Mouse (Mus musculus) macrophage (primary cell): ENCODE data around the gene Gm7534. TPM values are rescaled to one million over a fixed set of nuclear protein-coding genes. Genes with fewer than 3 reads are reported as not detected.
A peak's percentile ranks its signal among the peaks of the same experiment; 100 is the strongest.

ENCODE experiments used
- H3K27ac ChIP-seq: fragments of 350-480 bp; formaldehyde crosslinking; 2 replicates; pipeline ENCODE4 v1.9.0; 2021
- H3K36me3 ChIP-seq: fragments of 350-480 bp; formaldehyde crosslinking; 2 replicates; pipeline ENCODE4 v1.9.0; 2021; ENCODE audit errors: inconsistent target
- H3K4me3 ChIP-seq: fragments of 350-480 bp; formaldehyde crosslinking; 2 replicates; pipeline ENCODE4 v1.9.0; 2021; ENCODE audit errors: inconsistent target
- H3K79me2 ChIP-seq: fragments of 350-480 bp; formaldehyde crosslinking; 2 replicates; pipeline ENCODE4 v1.9.0; 2021; ENCODE audit errors: inconsistent target
- WGBS: methylation state at CpG from one replicate; pipeline ENCODE4 v1.1.7; 2026; ENCODE audit warnings: inconsistent platforms; ENCODE audit not compliant: missing documents; 5-methylcytosine and 5-hydroxymethylcytosine counted together
- polyA plus RNA-seq: library from polyadenylated mRNA; stranded (reverse); fragments of 250-400 nt; gene quantifications from 3 replicates; pipeline ENCODE4 v1.2.4, GENCODE M21; 2018; ENCODE audit warnings: inconsistent platforms

Gm7534 gene
- polyA plus RNA-seq, 1 experiment from 2014 or later = not detected

DNA sequence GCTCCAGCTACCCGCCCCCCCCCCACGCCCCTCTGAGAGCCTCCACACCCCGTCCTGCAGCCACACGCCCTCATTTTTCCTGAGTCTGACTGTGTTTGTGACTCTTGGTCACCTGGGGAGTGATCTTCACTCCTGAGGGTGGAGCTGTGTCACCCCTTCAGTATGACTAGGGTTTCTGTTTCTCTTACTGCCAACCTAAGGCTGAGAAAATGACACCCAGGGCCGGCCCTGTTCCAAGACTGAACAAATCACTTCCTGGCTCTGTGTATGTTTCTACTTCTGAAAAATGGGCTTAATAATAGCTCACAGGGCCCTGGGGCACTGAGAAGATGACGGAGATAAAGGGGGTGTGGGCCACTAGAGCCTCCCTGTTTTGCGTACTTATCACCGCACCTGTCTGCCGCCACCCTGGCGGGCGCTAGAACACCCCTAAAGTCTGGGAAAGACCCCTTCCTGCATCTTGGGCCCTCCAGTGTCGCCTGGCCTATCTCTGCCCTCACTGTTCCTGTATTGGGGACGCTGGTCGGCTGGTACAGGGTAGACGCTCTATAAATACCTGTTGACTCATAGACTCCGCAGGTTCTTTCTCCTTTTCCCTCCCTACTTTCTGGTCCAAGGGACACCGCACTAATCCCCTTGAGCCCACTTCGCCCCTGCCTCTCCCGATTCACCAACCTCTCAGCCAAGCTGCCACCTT is 34.9 kb upstream of the Gm7534 start:
- 80% methylated on average over 19 of the region's 19 CpGs for WGBS
- Histone ChIP-seq H3K27ac (no peak overlapping the region), H3K4me3 (no peak overlapping the region), H3K79me2 (no peaks in the 10 kb centered on the region), H3K36me3 (no peaks in the 10 kb centered on the region)

DNA sequence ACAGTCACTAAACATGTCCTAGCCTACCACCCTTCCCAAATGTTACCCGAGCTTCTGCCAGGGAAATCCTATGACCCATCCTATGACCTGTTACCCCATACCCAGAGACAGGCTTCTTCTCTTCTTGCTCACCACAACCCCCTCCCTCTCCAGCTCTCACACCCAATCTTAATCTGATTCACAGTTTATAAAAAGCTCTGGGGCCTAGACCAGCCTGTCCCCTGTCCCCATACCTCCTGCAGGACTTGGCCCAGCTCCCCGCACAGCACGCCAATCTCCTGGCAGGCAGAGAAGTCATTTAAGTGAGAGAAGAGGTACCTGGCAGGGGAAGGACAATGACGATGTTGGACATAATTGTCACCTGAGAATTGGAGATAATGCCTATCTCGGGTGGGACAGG is 32.1 kb upstream of the Gm7534 start:
- WGBS = 90% methylated on average over 5 of the region's 5 CpGs
- Histone ChIP-seq H3K79me2 (no peaks in the 10 kb centered on the region), H3K4me3 (no peak overlapping the region), H3K27ac (no peak overlapping the region), H3K36me3 (no peaks in the 10 kb centered on the region)

DNA sequence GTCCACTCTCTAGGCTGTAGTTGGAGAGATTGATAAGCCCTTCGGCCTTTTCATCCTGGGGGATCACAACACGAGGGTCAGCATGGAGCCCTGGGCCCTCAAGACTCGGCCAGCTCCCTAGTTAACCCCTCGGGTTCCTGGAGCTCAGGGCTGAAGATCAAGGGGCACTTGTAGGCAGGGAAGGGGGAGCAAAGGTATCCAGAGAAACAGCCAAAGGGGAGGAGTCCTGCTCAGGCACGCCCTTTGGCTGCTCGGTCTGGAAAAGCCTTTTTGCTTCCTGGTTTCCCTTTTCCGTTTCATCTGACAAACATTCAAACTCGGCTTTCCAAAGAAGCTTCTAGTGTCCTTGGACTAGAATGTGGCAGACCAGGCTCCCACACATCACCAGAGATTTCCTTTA is 27.6 kb upstream of the Gm7534 start:
- 76% methylated on average over 8 of the region's 8 CpGs for WGBS
- H3K4me3 ChIP-seq = no peak overlapping the region
- H3K79me2 ChIP-seq = no peaks in the 10 kb centered on the region

DNA sequence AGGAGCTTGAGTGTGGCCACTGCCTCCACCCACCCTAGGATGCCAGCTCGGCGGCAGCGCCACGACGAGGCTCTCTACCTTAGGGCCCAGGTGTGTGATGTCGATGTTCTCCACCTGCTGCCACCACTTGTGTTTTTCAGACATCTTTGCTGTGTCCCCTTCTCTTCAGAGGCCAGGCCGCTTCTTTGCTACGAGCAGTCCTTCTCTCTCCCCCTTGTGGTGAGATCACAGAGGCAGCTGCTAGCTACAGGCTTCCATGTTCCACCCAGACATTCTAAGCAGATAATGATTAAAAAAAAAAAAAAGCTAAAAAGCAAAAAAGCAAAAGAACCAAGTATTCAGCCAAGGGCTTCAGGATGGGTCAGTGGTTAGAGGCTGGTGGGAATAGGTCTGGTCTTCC is 24.4 kb upstream of the Gm7534 start, which contains the start of gene Catsper4:
Catsper4 (minus strand) TSS at position 190 of the 400 bp plus-strand sequence.
- no peak within 1 kb of the TSS for H3K27ac ChIP-seq
- no peaks in the 10 kb centered on the region for H3K36me3 ChIP-seq
- WGBS = 87% methylated on average over 8 of the region's 8 CpGs
- H3K4me3 ChIP-seq = no peak within 1 kb of the TSS
- no peaks in the 10 kb centered on the region for H3K79me2 ChIP-seq

More for the DNA sequence above, 27.6 kb upstream of the Gm7534 start:
- no peak overlapping the region for H3K27ac ChIP-seq
- H3K36me3 ChIP-seq = no peaks in the 10 kb centered on the region

DNA sequence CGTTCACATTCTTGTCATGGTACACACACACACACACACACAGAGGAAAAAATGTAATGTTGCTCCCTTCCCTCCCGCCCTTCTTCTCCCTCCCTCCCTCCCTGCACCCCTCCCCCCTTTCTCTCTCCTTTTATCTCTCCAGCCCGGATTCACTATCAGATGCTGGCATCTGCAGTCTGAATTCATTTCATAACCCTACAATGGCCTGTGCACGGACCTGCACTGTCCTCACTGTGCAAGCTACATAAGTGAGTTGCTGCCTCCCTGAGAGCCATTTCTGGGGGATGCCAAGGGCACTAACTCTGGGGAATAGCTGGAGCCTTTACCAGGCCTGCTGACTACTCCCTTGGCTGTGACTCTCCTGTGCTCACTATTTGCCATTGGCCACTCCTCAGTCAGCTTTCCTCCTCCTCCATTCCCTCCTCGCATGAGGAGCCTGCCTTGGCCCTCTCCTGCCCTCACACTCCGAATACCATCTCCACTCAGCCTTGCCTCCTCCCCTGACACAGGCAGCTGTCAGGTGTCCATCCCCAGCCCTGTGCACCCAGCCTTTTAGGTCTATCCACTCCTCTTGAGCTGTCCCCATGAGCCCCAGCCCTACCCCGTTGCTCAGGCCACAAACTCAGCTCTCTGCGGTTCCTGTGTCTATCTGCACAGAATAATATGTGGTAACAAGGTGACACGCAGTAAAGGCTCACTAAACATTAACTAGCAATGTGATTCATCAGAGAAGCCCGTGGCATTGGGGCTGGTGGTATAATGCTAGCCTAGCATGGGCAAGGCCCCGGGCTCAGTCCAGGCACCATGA is 20.2 kb upstream of the Gm7534 start:
- no peak overlapping the region for H3K27ac ChIP-seq
- no peak overlapping the region for H3K4me3 ChIP-seq
- no peaks in the 10 kb centered on the region for H3K36me3 ChIP-seq
- H3K79me2 ChIP-seq = no peaks in the 10 kb centered on the region
- 79% methylated on average over 9 of the region's 11 CpGs for WGBS

DNA sequence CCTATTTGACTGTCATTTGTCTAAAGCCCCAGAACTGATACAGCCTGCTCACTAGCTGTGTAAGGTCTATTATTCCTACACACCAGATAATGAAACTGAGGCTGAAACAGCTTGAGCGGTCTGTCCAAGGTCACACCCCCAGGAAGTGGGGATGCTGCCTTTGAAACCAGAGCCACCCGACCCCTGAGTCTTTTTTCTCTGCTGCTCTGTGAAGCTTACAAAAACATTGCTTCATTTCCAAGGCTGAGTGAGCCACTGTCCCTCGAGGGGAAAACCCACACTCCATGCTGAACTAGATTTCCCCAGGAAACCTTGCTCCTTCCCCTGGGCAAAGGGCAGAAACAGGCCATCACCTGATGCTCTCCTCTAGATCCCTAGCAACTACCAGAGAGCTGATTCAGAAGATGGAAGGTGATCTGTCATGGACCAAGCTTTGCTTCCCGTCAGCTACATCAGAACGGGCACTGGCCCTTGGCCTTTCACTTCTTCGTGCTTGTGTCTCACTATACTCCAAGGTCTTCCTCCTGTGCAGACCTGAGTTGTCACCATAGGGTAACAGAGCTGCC is 3.8 kb upstream of the Gm7534 start:
- no peaks in the 10 kb centered on the region for H3K36me3 ChIP-seq
- 61% methylated on average over 6 of the region's 6 CpGs for WGBS
- no peak overlapping the region for H3K4me3 ChIP-seq
- no peaks in the 10 kb centered on the region for H3K79me2 ChIP-seq
- no peak overlapping the region for H3K27ac ChIP-seq

DNA sequence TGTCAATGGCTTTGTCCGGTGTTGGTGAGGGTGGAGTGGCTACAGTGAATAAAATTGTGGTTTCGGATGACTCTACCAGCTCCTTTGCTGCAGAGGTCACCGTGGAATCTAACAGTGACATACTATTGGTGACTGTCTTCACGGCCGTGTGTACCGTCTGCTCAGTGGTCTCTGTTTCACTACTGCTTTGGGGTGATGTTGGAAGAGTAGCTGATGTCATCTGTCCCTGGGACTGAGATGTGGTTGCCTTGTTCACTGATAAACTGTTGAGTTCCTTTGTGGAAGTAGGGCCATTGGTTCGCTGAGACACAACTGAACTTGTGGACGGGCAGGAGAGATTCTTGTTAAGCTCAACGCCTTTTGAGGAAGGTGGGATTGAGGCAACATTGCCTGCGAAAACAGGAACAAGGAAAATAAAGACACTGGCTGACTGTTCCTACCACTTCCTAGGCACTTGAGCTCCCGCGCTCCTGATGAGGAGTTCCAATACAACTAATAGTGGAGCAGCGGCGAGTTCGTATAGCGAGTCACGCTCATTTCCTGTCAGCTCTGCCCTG is 614 bp upstream of the Gm7534 start:
- WGBS = 37% methylated on average over 17 of the region's 17 CpGs
- no peak overlapping the region for H3K4me3 ChIP-seq
- no peaks in the 10 kb centered on the region for H3K36me3 ChIP-seq
- H3K79me2 ChIP-seq = no peaks in the 10 kb centered on the region
- no peak overlapping the region for H3K27ac ChIP-seq

DNA sequence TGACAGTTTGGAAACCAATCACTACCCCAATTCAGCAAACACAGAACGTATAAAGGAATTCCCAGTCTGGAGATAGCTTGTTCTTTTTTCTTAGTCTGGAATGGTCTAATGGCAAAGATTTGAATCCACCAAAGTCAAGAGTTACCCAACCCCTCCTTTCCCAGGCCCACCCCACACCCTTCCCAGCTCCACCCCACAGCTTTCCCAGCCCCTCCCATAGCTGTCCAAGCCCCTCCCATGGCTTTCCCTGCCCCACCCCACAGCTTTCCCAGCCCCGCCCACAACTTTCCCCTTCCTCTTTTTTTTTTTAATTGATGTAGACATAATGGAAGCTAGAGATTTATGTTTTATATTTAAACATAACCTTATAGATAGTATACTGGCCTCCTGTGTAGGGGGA is 3.4 kb downstream of the Gm7534 start:
- no peaks in the 10 kb centered on the region for H3K79me2 ChIP-seq
- no peak overlapping the region for H3K27ac ChIP-seq
- H3K4me3 ChIP-seq = no peak overlapping the region
- 78% methylated on average over 1 of the region's 2 CpGs for WGBS
- no peaks in the 10 kb centered on the region for H3K36me3 ChIP-seq

DNA sequence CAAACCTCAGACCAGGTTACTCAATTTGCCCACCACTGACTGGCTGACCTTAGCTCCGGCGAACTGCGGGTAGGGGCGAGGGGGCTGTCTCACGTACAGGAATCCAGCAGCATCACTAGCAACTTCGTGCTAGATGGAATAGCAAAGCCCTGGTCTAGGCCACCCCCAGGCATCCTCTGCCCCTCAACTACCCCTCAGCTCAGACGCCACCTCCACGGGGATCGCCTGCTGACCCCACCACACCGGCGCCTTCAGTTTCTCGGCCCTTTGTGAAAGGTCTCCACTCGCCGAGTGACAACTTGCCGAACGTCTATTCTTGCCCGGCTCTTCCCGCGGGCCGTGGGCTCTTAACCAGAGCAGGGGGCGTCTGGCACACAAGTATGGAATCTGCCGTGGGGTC is 16.5 kb downstream of the Gm7534 start:
- peak overlapping the region; percentile 92 for H3K4me3 ChIP-seq
- peak overlapping the region; percentile 60 for H3K27ac ChIP-seq
- 2% methylated on average over 22 of the region's 22 CpGs for WGBS
- H3K36me3 ChIP-seq = no peaks in the 10 kb centered on the region
- H3K79me2 ChIP-seq = peaks cover 53% of the 10 kb centered on the region

DNA sequence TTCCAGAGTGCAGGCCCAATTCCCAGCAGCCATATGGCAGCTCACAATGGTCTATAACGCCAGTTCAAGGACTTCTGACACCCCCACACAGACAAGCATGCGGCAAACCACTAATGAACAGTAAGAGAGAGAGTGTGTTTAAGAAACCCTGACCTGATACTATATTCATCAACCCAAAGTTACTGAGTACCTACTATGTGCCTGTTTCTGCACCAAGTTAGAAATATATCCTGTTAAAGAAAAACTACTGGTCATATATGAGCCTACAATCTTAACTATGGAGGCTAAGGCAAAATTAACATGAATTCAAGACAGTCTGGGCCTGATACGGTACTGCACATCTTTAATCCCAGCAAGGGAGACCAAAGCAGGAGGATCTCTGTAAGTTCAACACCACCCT is 17.2 kb downstream of the Gm7534 start:
- Histone ChIP-seq H3K79me2 (peaks cover 60% of the 10 kb centered on the region), H3K36me3 (no peaks in the 10 kb centered on the region), H3K4me3 (peak overlapping the region; percentile 92; the same call in 1 of the 2 replicates), H3K27ac (no peak overlapping the region)
- 91% methylated on average over 3 of the region's 3 CpGs for WGBS

DNA sequence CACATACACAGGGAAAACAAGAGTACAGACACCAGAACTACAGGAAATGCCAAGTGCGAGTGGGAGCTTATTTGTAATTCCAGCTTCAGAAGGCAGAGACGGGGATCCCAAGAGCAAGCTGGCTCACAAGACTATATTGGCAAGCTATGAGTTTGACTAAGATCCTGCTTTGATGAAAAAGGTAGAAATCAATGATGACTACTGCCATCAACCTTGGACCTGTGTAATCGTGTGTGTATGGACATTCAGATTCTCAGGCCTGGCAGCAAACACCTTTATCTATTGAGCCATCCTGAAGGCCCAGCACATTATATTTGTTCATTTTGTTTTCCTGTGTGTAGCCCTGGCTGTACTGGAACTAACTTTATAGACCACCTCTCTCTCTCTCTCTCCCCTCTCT is 19.1 kb downstream of the Gm7534 start:
- Histone ChIP-seq H3K79me2 (peaks cover 79% of the 10 kb centered on the region), H3K36me3 (no peaks in the 10 kb centered on the region), H3K27ac (no peak overlapping the region), H3K4me3 (no peak overlapping the region)
- WGBS = 83% methylated on average over 3 of the region's 3 CpGs

DNA sequence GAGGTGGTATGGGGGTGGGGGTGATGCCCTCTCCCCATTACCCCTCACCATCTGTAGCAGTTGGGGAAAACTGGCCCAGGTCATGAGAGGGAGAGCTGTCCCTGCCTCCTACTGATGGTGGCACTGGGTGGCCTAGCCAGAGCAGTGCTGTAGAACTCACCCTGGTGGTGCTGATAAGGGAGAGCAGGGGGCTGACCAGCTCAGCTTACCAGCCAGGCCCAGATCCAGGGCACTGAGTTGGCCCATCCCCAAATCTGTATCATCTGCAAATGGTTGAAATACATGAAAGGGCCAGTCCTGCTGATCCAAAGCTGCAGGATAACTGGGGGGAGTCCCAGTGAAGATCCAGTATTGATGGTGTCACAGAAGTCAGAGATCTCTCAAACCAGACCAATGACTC is 21.0 kb downstream of the Gm7534 start:
- Histone ChIP-seq H3K27ac (no peak overlapping the region), H3K4me3 (no peak overlapping the region), H3K36me3 (no peaks in the 10 kb centered on the region), H3K79me2 (peaks cover 98% of the 10 kb centered on the region)

DNA sequence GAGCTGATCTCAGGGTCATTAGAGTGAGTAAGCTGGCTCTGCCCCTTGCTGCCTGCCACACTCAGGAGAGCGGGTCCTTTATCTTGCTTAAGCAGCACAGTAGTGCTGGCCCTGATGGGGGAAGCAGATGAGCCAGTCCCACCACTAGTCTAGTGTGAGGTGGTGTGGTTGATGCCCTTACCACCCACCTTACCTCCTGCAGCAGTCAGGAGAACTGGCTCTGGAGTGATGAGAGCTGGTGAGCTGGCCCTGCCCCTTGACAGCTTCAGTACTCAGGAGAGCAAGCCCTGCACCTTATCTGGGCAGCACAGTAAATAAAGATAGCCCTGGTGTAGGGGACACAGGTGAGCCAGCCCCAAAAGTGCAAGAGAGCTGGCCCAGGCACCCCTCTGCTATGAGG is 21.7 kb downstream of the Gm7534 start:
- 90% methylated on average over 1 of the region's 1 CpGs for WGBS
- H3K27ac ChIP-seq = no peak overlapping the region
- H3K4me3 ChIP-seq = no peak overlapping the region
- no peaks in the 10 kb centered on the region for H3K36me3 ChIP-seq
- H3K79me2 ChIP-seq = peaks cover 100% of the 10 kb centered on the region

DNA sequence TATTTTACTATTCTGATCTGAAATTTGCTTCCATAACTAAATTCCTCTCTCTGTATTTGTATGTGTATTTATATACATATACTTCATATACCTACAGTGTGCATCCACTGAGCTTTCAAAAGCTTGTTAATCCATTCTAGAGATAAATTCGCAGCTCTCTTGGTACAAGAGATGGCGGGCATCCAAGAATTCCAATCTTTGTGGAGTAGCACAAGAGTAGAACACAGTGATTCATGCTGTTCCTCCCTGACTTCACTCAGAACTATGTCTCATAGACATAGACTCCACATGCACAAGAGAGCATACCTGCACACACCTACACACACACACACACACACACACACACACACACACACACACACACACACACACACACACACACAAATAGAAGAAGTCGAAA is 30.4 kb downstream of the Gm7534 start:
- Histone ChIP-seq H3K4me3 (no peak overlapping the region), H3K27ac (no peak overlapping the region), H3K36me3 (no peaks in the 10 kb centered on the region), H3K79me2 (peaks cover 41% of the 10 kb centered on the region)
- 95% methylated on average over 2 of the region's 3 CpGs for WGBS

DNA sequence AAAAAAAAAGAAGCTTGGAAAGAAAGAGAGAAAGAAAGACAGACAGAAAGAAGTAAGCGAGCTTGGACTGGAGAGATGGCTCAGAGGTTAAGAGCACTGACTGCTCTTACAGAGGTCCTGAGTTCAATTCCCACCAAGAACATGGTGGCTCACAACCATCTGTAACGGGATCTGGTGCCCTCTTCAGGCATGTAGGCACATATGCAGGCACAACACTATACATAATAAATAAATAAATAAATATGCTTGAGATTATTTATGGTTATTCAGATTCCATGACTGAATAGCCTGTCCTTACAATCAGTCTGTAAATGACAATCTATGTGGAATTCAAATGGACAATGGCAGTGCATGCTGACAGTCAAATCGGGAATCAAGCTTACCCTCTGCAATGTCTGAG is 35.9 kb downstream of the Gm7534 start:
- no peaks in the 10 kb centered on the region for H3K36me3 ChIP-seq
- no peak overlapping the region for H3K4me3 ChIP-seq
- no peaks in the 10 kb centered on the region for H3K79me2 ChIP-seq
- WGBS = 94% methylated on average over 3 of the region's 3 CpGs
- no peak overlapping the region for H3K27ac ChIP-seq
